Mouse (Mus musculus): Measurements from ENCODE around the gene Gm45521.

Gm45521 gene

GRCm38 (mm10) chr14:7952610-7953254 lies 4.4 kb upstream of the Gm45521 start:
- in situ Hi-C loops (cut with MseI, MboI) = no loop called here

DNA sequence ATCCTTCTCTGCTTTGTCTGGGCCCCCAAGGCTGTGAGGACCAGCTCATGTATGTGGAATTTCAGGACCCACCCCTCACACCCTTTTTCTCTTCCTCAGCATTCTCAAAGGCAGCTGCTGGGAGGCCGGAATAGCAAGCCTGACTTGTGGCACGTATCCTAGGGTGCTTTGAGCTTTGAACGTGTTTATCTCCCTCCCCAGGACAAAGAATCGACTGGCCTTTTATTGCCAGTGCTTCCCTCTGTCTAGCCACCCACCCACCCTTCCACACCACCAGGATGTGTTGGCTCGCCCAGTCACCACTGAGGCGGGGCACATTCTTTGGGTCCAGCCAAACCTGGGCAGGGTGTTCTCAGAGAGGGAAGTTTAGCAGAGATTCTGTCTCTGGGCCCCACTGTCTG lies 3.0 kb upstream of the Gm45521 start:
- in situ Hi-C loops (cut with MseI, MboI) = no loop called here

GRCm38 (mm10) chr14:7956427-7956826 lies 661 bp upstream of the Gm45521 start:
- in situ Hi-C loops (cut with MseI, MboI) = no loop called here

- in situ Hi-C loops (cut with MseI, MboI) = loop anchor here (5.0 to 10.0 kb wide), 3 partner anchors 37 to 204 kb away; no protein-coding TSS in a partner anchor
These were observed 3.5 kb downstream of the Gm45521 start for GRCm38 (mm10) chr14:7960616-7961015.

- in situ Hi-C loops (cut with MseI, MboI) = loop anchor here (5.0 to 10.0 kb wide), 3 partner anchors 36 to 203 kb away; no protein-coding TSS in a partner anchor
These were observed 4.6 kb downstream of the Gm45521 start for GRCm38 (mm10) chr14:7961714-7962113.

DNA sequence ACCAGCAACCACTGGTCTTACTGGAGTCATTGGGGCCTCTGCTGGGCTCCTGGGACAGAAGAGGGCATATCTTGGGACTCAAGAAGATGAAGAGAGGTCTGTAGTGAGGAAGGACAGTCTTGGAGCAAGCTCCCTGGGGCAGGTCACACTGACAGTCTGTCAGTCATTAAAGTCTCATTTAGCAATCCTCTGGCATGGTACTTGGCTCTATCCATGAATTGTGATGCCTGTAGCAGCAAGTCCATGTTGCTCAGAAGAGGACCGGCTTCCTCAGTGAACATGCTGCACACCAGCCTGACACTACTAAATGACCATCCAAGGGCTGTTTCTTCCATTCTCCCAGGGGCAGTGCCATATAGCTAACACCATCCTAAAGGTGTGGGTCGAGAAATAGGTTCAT lies 5.5 kb downstream of the Gm45521 start:
- in situ Hi-C loops (cut with MseI, MboI) = loop anchor here (5.0 to 10.0 kb wide), 3 partner anchors 35 to 202 kb away; no protein-coding TSS in a partner anchor

DNA sequence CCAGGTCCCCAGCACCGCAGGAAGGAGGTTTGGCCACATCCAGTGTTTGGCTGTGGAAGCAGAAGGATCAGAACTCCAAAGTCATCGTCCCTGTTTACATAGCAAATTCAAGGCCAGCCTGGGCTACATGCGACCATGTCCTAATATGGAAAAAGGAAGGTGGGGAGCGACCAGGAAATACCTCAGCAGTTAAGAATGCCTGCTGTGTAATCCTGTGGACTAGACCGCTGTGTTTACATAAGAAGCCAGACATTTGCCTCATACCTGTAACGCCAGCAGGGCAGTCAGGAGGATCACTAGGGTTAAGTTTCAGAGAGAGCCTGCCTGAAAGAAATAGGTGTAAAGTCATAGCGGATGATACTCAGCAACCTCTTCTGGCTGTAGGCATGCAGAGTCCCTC lies 6.1 kb downstream of the Gm45521 start:
- in situ Hi-C loops (cut with MseI, MboI) = loop anchor here (5.0 to 10.0 kb wide), 3 partner anchors 34 to 202 kb away; no protein-coding TSS in a partner anchor

DNA sequence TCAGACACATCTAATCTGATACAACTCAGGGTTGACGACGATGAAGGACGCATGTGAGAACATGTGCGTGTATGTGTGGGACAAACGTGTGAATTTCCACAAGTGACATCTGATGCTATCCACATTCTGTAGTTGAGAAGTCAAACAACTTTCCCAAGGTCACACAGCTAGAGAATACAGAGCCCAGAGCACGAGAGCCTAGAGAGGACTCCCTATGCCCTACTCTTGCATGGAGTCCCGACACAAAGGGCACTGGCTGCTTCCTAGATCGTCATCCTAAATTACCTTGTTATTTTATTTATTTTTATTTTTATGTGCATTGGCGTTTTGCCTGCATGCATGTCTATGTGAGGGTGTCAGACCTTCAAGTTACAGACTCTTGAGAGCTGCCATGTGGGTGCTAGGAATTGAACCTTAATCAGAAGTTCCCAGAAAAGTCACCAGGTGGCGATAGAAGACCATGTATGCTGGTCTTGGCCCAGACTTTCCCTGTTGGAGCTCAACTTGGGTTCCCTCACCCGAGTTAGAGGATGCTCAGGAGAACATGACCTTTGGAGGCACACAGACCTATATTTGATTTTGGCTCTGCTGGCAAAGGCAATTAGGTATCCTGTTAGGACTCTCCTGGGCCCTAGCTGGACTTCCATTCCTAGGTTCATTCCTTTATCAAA lies 7.3 kb downstream of the Gm45521 start:
- in situ Hi-C loops (cut with MseI, MboI) = loop anchor here (5.0 to 10.0 kb wide), 3 partner anchors 33 to 200 kb away; no protein-coding TSS in a partner anchor

DNA sequence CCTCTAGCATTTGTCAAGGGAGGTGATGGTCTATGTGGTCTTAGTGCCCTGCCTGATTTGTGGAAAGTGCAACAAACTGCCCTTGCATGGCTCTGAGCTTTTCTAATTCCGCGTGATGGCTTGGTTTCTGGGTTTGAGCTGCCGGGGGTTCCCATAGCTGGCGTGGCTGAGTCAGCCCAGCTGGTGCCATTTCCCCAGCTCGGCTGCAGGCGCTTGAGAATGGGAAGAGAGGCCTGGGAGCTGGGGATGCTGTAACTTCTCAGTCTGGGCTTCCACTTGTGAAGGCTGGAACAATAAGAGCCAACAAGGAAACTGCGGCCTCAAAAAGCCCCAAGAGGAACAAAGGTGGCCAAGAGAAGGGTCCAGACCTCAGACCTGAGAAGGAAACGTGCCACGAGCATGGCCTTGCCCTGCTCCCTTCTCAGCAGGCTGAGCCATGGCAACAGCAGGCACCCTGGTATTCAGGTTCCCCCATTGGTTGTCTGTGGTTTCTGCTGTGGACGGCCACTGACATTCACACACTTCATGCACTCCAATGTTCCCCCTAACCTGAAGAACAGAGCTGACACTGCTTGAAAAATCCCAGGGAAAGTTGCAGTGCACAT lies 14.9 kb downstream of the Gm45521 start:
- in situ Hi-C loops (cut with MseI, MboI) = no loop called here

- in situ Hi-C loops (cut with MseI, MboI) = no loop called here
These were observed 17.6 kb downstream of the Gm45521 start for GRCm38 (mm10) chr14:7974643-7975042.

GRCm38 (mm10) chr14:7975177-7975576 lies 18.1 kb downstream of the Gm45521 start:
- in situ Hi-C loops (cut with MseI, MboI) = no loop called here

DNA sequence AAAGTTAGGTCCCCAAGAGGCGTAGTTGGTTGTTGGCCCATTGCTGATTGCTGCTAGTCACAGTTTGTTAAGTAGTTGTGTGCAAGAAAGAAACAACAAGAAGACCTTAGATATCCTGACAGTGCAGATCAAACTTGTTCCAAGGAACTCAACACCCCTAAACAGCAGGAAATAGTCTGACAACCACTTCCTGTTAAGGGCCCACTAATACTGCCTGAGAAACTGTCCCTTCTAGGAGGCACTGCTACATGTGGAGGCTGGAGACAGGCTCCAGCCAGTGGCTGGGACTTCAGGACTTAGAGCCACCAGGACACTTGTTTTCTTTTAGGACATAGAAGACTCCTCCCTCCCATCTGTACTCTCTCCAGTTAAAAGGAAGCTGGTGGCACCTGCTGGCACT lies 20.4 kb downstream of the Gm45521 start:
- in situ Hi-C loops (cut with MseI, MboI) = no loop called here

DNA sequence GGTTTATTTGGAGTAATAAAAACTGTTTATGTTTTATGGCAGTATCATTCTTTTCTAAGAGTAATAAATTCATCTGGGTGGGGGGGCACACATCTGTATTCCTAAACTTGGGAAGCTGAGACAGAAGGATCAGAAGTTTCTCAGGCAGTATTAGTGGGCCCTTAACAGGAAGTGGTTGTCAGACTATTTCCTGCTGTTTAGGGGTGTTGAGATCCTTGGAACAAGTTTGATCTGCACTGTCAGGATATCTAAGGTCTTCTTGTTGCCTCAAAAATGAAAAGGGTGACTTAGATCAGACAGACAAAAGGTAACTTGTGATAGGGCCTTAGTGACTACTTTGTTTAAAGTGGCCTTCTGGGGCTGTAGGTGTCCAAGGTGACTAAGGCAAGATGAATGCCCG lies 21.1 kb downstream of the Gm45521 start:
- in situ Hi-C loops (cut with MseI, MboI) = no loop called here

DNA sequence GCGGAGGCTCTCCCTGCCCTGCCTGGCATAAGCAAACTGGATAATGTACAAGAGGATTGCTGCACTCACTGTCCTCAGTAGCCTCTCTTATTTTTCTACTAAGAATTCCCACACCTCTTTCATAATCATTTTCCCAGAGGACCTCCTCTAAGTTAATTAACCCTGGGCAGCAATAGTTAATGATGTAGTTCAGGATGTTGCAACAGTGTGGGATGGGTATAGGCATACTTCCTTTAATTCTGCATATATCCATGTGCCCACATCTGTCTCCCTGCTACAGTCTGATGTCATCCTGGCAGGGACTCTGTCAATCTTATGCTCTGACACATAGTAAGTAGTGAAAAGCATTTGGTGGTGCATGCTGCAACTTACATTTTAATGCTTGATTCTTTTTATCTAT lies 24.1 kb downstream of the Gm45521 start:
- in situ Hi-C loops (cut with MseI, MboI) = no loop called here

- in situ Hi-C loops (cut with MseI, MboI) = no loop called here
These were observed 29.8 kb downstream of the Gm45521 start for GRCm38 (mm10) chr14:7986913-7987312.

DNA sequence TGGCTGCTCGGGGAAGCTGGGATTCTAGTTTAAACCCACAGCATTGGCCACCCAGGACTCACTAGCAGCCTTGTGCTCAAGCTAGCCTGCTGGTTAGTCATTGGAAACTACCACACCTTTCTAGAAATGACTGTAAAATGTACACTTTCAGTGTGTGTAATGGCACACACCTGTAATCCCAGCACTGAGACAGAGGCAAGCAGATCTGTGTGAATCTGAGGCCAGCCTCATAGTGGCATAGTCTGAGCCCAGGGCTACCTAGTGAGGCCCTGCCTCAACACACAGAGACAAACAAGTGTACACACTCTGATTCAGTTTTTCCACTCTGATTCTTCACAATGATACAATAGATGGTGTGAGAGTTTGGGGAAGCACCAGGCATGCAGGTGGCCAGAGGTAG lies 32.3 kb downstream of the Gm45521 start:
- in situ Hi-C loops (cut with MseI, MboI) = no loop called here

DNA sequence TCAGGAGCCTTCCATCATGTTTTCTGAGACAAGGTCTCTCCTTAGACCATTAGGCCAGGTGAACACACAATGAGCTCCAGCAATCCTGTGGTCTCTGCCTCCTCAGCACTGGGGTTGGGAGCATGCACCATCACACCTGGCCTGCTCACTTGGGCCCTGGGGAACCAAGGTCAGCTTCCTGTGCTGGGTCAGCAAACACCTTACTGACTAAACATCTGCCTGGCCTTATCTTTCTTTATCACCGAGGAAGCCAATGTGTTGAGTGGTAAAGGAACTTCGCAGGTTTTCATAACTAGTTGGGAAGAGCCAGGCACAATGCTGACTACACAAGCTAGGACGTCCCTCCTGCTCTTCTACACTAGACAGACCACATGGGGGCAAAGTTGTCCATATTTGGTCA lies 32.9 kb downstream of the Gm45521 start:
- in situ Hi-C loops (cut with MseI, MboI) = no loop called here

GRCm38 (mm10) chr14:7991108-7991776 lies 34.2 kb downstream of the Gm45521 start:
- in situ Hi-C loops (cut with MseI, MboI) = no loop called here

DNA sequence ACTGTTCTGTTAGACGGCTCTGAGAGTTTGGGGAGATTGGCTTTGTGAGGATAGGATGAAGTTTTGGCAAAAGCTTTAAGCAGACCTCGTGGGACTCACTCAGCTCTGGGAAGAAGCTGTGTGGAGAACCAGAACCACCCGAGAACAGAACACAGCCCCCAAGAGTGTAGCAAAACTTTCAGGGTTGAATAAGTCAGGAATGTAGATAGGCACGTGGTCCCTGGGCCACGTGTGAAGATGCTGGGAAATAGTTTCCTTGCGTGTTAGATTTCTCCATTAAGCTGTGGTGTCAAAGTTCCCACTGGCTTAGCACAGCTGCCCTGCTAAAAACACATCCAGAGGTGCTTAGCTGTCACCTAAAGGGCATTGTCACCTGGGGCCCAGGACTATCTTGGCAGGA lies 35.1 kb downstream of the Gm45521 start:
- in situ Hi-C loops (cut with MseI, MboI) = no loop called here

GRCm38 (mm10) chr14:7994271-7994767 lies 37.2 kb downstream of the Gm45521 start, which contains the start of gene Dnase1l3:
Gene Dnase1l3 (minus strand): TSS chr14:7994573.
- in situ Hi-C loops (cut with MseI, MboI) = no loop called here

DNA sequence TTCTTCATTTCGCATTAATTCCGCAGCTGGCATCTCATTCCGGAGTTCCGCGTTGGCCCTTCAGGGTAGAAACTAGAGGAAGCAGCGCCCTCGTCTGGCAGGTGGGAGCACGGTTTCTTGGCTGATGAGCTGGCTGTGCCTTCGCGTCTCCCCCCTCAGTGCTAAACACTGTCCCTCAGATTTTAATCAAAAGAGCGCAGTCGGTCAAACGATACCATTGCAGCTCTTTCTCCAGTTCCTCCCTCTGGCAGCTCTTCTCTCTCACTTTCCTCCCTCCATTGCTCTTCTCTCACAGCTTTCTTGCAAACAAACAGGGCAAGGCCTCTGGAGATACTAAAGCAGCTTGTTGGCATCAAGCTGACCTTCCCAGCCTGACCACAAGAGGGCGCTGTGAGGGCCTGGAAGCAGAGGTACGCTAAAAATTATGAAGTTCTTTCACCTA lies 40.2 kb downstream of the Gm45521 start:
- in situ Hi-C loops (cut with MseI, MboI) = loop anchor here (5.0 kb wide), 2 partner anchors 35 to 45 kb away; no protein-coding TSS in a partner anchor

GRCm38 (mm10) chr14:7999030-7999429 lies 41.9 kb downstream of the Gm45521 start:
- in situ Hi-C loops (cut with MseI, MboI) = loop anchor here (5.0 kb wide), 2 partner anchors 37 to 43 kb away; no protein-coding TSS in a partner anchor

Data from mouse trophoblast stem cell (cell line).